In genomic region chr7:105736264-105736901, GRCm38 (mm10) we compare ENCODE assay signal across 1 mouse cellular context.
TF ChIP-seq lines count a peak whose summit lies in the region.

Gene Ilk (plus strand): TSS chr7:105736592.

TF ChIP-seq in CH12.LX, 34 proteins besides CTCF, POLR2A, EP300 and RAD21 (continued from another document):
- TF ChIP-seq GABPA (IDR thresholded peaks at IDR 0.05; ENCODE audit: insufficient replicate concordance, low read depth, low read length) (peak; percentile 68; the same call in 1 of the 2 replicates), BHLHE40 (IDR thresholded peaks at IDR 0.05; ENCODE audit: low read depth, low read length) (peak; percentile 72; the same call in 1 of the 2 replicates), E2F4 (IDR thresholded peaks at IDR 0.05; ENCODE audit: insufficient replicate concordance, low read depth, low read length) (no peak), NRF1 (IDR thresholded peaks at IDR 0.05; ENCODE audit: low read depth, low read length) (peak; percentile 57; the same call in 1 of the 2 replicates), MEF2A (IDR thresholded peaks at IDR 0.05; ENCODE audit: borderline replicate concordance, low read depth, low read length) (peak; percentile 74), PAX5 (IDR thresholded peaks at IDR 0.05; ENCODE audit: low read length) (no peak), NELFE (IDR thresholded peaks at IDR 0.05; ENCODE audit: low read depth, low read length) (peak; percentile 80; the same call in 1 of the 2 replicates), ZNF384 (IDR thresholded peaks at IDR 0.05; ENCODE audit: low read depth, low read length) (no peak), SMC3 (IDR thresholded peaks at IDR 0.05; ENCODE audit: low read depth, low read length) (no peak), USF2 (conservative IDR thresholded peaks at IDR 0.05; ENCODE audit: low read depth, low read length) (no peak), POLR2AphosphoS2 (IDR thresholded peaks at IDR 0.05; ENCODE audit: low read depth, low read length) (0 out of 2 replicates have a peak, but pooled peaks have one; percentile 46), MAX (IDR thresholded peaks at IDR 0.05; ENCODE audit: low read length) (peak; percentile 85; the same call in 1 of the 2 replicates), MXI1 (IDR thresholded peaks at IDR 0.05; ENCODE audit: low read depth, low read length) (peak; percentile 98), ETS1 (conservative IDR thresholded peaks at IDR 0.05; ENCODE audit: low read depth, low read length) (peak; percentile 64), UBTF (IDR thresholded peaks at IDR 0.05; ENCODE audit: low read depth, low read length) (no peak), TBP (conservative IDR thresholded peaks at IDR 0.05; ENCODE audit: low read depth, low read length) (0 out of 2 replicates have a peak, but pooled peaks have one; percentile 62), IRF4 (IDR thresholded peaks at IDR 0.05; ENCODE audit: low read depth, low read length) (peak; percentile 22; the same call in 1 of the 2 replicates)
TF ChIP-seq in CH12.LX: peak in this region for 21.
